Mouse (Mus musculus): ENCODE data around the gene Fam149a.

Gene Fam149a

DNA sequence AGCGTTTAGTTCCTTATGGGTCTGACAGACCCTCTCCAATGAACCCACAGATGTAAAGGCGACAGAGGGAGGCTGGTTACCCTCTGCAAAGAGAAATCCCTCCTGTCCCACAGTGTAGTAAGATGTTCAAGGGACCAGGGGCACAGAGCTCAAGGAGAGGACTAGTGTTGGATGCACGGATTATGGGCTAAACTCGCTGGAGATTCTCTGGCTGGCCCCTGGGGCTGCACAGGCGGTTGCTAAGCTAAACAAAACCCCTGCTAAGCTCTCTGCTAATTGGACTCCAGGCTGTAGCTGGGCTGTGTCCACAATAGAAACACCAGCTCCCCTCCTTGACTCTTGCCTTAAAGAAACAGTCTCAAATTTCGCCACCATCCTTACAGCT, at the start of gene Fam149a:
Gene Fam149a (minus strand): TSS at position 329 of the 385 bp plus-strand sequence.
- DNase-seq (ENCODE audit: low spot score): peak; percentile 59

DNA sequence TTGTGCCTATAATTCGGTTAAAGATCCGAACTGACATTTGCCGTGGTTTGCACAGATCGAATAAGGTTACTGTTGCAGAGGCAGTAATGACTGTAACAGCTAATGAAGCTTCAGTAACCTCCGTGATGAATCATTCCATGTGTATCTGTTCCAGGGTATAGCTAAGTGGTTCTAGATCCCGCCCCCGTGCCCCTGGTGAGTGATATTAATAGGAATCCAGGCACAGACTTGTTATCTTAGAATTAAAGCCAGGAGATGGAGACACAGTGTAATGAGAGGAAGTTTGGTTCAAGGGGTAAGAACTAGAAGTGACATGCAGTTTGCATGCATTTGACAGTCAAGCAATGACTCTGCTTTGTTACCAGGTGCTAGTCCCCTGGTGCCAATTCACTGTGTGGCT, 38.1 kb upstream of the Fam149a start:
- no peak for DNase-seq (ENCODE audit: low spot score)

DNA sequence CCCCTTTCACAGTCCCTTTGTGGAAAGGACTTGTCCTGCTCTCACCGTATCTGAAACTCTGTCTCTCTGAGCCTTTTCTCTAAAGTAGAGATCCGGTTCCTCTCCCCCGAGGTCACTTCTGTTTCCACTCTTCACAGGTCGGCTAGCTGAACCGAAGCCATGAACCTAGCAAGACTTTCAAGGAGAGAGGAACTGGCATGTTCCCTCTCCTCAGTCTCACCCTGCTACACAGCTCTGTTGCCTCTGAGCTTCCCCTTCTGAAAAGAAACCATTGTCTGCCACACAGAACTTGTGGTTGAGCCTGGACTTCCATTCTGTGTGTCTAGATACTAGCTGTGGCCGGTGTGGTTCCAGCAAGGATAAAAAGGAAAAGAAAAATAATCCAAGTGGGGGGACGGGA, 32.9 kb upstream of the Fam149a start:
- DNase-seq (ENCODE audit: low spot score): no peak

DNA sequence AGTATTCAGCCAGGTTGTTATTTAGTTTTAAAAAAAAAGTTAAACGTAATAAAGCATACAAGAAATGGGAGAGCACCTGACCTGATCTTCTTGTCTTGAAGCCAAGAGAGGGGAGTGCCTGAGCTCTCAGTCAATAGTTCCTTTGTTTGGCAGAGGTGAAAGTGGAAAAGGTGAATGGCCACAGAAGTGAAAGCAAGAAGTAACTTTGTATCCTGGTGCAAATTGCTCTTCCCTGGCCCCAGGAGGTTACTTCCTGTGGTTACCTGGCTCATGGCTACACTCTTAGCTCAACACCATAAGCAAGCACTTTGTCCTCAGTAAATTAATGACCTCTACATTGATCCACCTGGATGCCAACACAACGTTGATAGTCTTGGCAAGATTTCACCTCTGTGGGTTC, 28.8 kb upstream of the Fam149a start, which contains the start of gene Tlr3:
Gene Tlr3 (minus strand): TSS at position 199 of the 400 bp plus-strand sequence.
- no peak for DNase-seq (ENCODE audit: low spot score)

DNA sequence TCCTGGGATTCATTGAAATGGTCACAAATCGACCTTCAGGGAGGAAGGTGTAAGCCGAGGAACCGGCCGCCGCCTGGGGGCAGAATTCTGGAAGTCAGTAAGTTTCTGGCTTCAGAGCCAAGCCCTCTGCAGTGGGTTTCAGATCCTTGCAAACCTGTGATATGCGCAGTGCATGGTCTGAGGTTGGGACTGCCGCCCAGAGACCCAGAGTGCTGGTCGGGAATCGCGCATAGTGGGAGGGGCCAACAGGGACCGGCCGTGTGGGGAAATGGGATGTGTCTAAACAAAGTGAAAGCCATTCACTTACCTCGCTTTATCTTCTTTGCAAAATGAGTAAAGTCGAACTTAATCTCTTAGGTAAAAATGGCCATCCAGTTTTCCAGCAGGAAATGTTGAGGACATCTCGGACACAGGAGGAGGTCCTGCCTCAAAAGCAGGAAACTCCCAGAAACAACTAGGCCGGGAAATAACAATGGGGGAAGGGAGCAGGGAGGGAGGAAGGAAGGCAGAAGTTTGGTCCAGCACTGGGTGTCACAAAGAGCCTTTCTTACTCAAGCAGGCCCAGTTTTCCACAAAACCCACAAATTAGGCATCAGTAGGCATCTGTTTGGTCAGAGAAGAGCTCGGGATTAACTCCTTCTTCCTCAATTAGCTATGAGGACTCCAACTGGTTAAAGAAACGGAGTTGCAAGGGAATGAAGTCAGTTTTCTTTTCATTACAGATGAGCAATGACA, 28.2 kb upstream of the Fam149a start:
- peak; percentile 75 for DNase-seq (ENCODE audit: low spot score)

DNA sequence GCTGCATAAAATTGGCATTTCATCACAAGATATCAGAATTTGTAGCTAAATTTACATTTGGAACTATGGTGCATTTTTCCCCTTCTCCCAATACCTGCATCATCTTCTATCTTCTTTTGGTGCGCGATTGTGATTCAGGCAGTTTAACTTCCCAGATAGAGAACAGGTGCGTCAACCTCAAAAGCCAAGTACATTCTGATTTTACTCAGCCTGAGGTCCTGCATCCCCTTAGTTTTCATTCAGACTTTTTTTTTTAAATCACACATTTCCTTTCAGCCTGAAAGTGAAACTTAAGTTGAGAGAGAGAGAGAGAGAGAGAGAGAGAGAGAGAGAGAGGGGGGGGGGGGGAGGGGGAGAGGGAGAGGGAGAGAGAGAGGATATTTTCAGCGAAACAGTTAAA, 27.6 kb upstream of the Fam149a start:
- no peak for DNase-seq (ENCODE audit: low spot score)

DNA sequence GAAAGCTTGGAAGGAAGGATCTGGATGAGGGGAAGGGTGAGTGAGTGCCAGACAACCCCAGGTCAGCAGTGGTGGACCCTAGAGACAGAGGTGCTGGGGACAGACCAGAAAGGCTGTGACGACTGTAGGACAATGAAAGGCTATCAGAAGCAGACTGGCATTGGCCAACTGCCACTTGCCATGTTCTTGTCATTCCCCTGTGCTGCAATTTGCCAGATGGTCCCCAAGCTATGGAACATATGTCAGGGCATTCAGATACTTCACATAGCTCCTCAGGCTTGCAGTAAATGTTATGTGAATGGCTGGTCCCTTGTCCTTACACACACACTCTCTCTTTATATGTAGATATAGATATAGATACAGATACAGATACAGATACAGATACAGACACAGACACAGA, 1.2 kb upstream of the Fam149a start:
- no peak for DNase-seq (ENCODE audit: low spot score)

DNA sequence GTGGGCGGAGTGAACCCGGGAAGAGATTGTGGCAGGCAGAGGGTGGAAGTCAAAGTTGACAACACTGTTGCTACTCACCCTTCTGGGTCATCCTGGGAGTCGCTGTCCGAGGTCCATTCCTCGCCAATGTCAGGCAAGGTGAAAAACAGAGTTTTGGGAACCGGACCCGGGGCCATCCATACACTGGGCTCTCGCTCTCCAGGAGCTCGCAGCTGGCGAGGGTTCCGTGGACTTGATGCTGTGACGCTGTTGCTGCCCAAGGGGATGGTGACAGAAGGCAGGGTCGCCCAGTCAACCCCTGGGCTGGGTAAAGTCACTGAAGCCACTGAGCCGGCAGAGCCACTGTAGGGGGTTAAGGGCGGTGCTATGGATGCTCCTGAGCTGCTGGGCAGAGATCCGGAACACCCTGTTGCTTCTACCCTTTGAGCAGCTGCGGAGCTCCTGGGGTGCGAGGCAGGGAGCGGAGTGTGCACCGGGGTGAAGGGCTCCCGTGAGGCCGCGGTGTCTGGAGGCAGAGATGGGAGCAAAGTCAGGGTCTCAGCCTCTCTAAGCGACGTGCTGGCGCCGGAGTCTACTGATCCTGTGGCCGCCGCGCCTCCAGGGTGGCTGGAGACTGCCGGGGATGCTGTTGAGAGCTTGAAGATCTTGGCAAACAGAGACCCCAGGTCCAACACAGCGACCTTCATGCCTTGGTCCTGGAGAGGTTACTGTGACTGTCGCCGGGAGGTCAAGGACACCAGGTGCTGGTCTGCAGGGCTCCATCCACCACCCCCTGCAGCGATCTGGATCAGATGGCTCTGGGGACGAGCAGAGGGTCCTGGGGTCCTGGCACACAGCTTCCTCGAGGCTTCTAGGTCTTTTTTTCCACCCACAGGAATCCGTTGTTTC, 772 bp downstream of the Fam149a start:
- peak; percentile 25 for DNase-seq (ENCODE audit: low spot score)

DNA sequence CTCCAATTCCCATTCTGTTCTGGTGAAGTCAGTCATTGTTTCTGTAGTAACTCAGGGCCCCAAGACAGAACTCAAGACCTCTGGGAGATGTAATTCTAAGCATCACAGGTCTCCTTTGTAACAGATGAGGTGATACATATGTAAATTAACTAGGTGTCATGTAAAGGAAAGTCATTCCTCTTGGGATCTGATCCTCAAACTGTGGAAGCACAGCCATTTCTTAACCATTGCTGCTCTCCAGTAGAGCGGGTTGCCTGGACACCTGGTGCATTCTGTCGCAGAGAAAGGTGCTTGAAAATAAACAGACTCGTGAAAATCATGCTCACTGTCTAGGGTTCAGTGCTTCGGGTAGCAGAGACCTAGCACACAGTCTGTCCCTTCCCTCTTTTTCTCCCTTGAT, 1.5 kb downstream of the Fam149a start:
- no peak for DNase-seq (ENCODE audit: low spot score)

DNA sequence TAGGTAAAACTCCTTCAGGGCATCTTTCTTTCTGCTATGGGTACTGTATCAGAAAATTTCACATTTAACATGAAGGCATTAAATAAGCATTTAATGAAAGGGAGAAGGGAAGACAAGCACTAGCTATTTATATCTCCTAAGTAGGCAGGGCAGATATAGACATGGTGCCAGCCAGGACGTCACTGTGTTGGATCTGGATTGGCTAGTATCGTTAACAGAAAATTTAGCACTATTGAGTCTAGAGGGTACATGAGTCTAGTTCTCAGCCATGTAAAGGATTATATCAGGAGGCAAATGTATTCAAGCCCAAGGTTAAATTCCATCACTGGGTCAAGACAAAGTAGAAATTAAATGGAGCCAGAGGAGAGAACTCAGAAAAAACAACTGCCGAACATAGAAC, 8.0 kb downstream of the Fam149a start:
- no peak for DNase-seq (ENCODE audit: low spot score)

DNA sequence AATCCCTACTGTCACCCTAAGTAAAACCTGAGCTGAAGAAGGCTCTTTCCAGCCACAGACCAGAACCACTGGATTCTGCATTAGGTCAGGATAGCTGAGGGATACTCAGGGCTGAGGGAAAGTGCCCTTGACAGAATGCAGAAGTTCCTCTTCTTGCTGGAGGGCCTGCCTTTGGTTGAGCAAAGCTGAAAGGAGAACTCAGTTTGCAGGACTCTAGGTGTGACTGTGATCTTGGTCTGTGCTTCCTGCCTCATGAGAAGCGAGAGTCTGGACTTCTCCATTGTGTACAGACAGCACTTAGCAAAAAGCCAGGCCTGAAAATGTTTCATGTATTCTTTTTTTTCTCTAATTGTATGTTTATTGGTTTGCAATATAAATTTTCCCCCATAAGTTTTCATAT, 14.9 kb downstream of the Fam149a start:
- DNase-seq (ENCODE audit: low spot score): no peak

DNA sequence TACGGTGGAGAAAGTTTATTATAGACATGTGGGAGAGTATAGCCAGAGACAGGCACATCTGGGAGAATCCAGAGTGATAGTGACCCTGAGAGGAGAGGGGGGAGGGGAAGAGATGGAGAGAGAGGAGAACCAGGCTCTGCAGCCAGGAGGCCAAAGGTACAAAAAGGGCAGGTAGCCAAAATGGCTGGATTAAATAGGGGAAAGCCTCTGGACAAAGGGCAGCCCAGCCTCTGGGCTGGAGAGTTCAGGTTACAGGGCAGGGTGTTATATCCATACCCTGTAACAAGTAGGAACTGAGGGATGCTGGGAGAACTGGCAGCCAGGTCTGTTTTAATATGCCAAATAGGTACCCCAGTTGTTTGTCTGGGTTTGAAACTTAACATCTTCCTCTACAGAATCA, 18.9 kb downstream of the Fam149a start:
- DNase-seq (ENCODE audit: low spot score): no peak

DNA sequence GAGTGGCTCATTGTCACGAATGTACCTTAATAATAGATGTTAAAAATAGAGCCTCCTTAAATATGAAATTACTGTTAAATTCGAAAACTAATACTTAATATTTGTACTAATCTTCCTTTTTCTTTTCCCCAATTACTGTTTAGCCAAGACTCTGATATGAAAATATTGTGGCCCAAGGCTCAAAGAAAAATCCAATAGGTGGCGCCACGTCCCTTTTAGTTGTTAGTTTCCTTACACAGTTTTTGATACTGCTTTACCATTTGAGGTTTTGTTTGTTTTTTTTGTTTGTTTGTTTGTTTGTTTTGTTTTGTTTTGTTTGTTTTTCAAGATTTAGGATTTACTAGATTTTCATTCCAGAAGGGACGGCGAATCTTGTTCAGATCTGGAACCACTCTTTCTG, 19.8 kb downstream of the Fam149a start:
- peak; percentile 17 for DNase-seq (ENCODE audit: low spot score)

DNA sequence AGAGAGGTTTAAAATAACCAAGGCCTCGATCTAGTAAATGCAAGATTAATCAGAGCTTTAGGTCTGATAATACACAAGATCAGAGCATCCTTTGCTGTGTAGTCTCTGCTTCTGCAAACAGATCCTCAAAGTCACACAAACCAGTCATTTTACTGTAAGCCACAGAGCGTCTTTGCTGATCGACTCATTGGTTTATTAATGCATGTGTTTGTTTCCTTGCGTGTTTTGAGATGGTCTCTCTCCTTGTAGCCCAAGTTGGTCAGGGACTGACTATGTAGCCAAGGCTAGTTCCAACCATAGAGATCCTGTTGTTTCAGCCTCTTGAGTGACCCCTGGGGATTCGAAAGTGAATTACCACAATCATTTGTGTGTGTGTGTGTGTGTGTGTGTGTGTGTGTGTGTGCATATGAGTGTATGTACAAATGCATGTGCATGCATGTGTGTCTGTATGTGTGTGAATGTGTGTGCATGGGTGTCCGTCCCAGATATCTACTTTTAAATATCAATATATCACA, 22.9 kb downstream of the Fam149a start:
- DNase-seq (ENCODE audit: low spot score): peak; percentile 29

DNA sequence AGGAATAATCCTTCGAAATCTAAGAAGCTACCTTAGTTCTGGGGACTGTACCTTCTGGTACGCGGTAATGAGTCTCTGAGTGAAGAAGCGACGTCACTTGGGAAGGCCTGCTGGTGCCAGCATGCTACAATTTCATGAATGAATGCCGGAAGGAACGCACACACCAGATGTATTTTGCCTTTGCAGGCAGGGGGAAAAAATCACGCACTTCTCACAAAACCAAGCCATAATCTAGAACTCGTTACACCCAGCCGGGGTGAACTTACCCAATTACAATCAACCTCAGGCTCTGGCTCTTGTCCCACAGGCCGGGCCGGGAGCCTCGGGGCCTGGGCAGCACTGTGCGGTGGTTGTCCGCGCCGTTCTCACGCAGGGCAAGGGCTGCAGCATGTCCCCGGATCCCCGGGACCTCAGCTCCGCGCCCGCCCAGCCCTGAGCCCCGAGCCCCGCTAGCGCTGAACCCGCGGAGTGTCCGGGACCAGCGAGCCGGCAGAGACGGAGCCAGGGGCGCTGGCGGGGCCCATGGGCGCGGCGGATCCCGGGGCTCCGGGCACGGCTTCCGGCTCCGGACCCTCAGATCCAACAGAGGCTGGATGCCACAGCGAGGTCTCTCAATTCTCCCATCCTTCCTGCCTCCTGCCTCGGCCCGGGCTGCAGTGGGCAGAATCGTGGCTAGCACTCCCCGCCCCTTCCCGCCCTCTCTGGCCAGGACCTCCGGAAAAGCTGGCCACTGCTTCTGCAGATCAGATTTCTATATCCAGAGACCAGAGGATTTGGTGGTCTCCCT, 23.8 kb downstream of the Fam149a start:
- peak; percentile 66 for DNase-seq (ENCODE audit: low spot score)

DNA sequence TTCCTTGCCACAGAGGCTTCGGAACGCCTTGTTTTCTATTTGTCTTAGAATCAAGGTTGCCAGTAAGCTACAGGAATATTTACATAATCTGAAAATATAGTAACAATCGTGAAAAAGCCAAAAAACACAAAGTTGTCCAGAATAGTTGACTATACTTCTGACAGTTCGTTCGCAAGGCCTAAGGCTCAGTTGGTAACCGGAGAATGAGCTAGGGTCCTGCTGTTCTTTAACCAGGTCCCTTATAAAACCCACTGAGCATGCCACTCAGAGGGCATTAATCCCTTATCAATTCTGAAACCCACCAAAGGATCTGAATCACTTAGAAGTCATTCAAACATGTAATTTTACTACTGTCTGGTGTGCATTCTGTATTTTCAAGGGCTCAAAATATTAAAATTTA, 26.3 kb downstream of the Fam149a start:
- no peak for DNase-seq (ENCODE audit: low spot score)

DNA sequence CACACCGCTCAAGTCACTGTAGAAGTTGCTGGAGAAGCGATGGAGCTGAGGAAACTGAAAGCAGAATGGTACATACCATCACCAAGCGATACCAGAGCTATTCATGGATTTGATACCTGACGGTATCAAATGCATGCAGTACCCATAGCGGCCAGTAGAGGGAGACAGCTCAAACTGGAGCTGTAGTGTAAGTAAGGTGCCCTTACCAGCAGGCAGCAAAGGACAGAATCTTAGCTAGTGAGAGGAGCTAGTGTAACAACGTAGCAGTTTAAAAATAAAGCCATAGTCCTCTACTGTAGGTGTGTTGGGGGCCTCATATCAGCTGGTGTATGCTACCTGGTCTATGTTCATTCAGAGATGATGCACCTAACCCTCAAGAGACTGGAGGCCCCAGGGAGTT, 37.1 kb downstream of the Fam149a start:
- peak; percentile 85 for DNase-seq (ENCODE audit: low spot score)

DNA sequence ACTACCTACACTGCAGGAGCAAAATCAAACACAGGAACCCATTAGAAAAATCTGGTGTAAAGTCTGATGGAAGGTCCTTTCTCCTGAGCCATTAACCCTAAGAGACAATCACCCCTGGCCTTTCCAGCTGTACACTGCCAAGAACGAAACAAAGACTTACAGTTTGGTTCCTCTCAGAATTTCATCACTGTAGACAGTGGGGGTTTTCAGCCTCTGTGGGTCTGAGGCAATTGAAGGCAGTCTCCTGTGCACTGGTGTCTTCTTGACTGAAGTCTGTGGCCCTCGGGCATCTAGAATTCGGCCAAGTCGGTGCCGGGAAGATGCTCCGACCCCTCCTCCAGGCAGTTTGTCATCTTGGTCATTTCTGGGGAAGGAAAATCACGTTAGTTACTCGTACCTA, 37.8 kb downstream of the Fam149a start:
- no peak for DNase-seq (ENCODE audit: low spot score)

DNA sequence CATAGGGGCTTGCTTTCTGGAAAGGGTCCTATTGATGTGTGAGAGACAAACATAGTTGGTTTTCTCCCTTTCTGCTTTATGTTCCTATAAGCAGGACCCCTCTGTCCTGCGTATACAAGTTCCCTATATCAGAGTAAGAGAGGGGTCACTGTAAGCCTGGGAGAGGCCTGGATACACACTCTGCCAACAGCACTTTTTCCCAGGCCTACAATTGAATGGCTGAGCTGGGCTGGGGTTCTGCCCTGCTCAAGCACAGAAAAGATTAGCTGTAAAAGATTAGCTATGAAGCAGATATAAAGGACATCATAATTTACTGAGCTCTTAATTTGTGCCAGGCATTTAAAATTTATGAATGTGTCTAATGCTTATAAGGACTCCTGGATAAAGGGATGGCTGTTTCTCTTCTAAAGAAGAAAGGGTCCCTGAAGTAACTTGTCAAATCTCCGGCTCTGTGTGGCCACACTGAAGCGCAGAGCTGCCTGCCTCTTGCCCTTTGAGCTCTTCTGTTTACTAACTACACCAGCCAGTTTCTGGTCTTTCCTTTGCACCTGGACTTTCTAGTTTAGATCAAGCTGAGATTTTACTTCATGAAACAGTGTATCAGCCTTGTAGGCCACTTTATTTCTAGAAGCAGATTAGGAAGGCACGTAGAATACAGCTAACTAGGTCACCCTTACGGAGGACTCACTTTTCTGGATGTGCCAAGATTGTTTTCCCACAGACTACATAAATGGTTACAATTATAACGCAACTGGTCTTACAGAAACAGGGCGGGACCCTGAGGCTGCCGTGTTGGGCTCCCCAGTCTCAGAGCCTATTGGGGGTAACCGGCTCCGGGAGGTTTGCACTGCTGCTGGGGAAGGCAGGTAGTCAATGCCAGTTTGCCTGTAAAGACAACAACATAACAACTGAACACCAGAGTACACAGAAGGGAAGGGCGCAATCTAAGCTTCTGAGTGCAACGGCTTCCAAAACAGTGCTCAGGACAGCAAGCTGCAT, 40.2 kb downstream of the Fam149a start:
- no peak for DNase-seq (ENCODE audit: low spot score)

DNA sequence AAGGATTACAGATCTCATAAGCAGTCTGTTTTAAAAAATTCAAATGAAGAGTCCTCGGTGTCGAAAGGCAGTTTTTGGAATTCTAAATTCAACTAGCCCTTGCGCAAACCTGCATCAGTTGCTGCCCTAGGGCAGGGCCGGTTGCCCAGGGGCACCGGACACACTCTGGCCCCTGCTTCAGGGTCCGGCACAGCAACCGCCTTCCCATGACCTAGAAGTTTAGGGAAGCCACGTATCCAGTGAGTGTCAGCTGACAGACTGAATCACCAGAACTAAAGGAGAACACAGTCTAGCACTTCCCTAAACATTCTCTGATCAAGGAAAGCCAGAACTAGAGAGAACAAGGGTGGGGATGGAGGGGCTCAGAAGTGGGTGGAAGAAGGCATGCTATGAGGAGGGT, 48.6 kb downstream of the Fam149a start:
- peak; percentile 4 for DNase-seq (ENCODE audit: low spot score)

Data from embryo, embryonic 10 days (tissue).